Mouse (Mus musculus): ENCODE results near the gene Rufy1.

DNA sequence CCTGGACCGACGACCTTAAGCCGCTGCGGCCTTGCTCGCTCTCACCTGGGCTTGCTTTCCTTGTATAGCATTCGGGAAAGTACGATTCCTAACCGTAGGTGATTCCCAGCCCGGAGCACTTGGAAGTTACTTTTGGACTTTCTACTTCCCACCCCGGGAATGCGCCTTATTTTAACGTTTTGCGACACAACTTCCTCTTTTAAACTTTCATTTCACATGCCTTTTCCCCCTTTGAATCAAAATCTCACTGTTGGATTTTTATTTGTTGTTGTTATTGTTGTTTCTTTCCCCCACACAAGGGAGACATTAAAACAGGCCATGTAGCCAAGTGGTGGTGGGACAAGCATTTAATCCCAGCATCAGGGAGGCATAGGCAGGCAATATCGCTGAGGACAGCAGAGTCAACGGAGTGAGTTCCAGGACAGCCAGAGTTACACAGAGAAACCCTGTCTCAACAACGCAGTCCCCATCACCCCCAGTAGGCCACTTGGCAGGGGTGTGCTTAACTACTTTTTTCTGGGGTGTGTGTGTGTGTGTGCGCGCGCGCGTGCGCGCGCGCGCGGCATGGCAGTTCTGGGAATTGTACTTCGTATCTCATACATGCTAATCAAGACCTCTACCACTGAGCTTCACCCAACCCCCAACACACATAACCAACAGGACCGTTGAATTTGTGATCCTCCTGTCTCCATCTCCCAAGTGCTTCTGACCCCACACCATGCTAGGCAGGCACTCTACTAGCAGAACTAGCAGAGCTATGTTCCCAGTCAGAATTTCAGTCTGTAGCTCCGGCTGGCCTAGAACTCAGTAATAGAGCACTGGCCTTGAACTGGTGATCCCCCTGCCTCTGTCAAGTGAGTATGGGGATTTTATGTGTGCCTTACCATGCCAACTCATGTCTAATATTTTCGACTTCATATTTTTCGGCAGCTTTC is 476 bp upstream of the Rufy1 start:
- TF ChIP-seq CTCF (IDR thresholded peaks at IDR 0.05) (no peak), POLR2A (IDR thresholded peaks at IDR 0.05; ENCODE audit: insufficient read depth, low read depth, low read length) (peak; percentile 73), EP300 (IDR thresholded peaks at IDR 0.05; ENCODE audit: insufficient read depth, low read depth, low read length) (no peak; the same call in 1 of the 2 replicates)
